Mouse (Mus musculus) ES-CJ7 (cell line): ENCODE measurements at regions not wholly inside any gene's neighbourhood (a gene's known extent, or its start where the extent isn't known, plus 50 kb on each side); places are given as distances from the start of the nearest gene placed in this dataset.

Experiments
- DNase-seq: peaks from one replicate; pipeline ENCODE4 v3.0.0; 2011; ENCODE audit warnings: low read depth, low spot score

- peak; percentile 25 for DNase-seq
Observed at GRCm38 (mm10) chr7:51434865-51435264, 76.0 kb upstream of the Ano5 start.

GRCm38 (mm10) chr7:51454989-51455692 is 55.7 kb upstream of the Ano5 start:
- DNase-seq = no peak

GRCm38 (mm10) chr7:51458757-51459156 is 52.1 kb upstream of the Ano5 start:
- peak; percentile 9 for DNase-seq
